Mouse (Mus musculus): ENCODE data around the gene Dact2. TPM values are rescaled to one million over a fixed set of nuclear protein-coding genes. Genes with fewer than 3 reads are reported as not detected.
A peak's percentile ranks its signal among the peaks of the same experiment; 100 is the strongest.

The Dact2 gene
- polyA plus RNA-seq, 1 experiment = 1.6 TPM

GRCm38 (mm10) chr17:14244195-14244965, 40.3 kb upstream of the Dact2 start:
- Histone ChIP-seq H3K36me3 (ENCODE audit: control insufficient read depth, insufficient read depth) (no peaks in the 10 kb centered on the region), H3K79me3 (ENCODE audit: low read depth) (no peaks in the 10 kb centered on the region), H3K79me2 (ENCODE audit: control insufficient read depth, insufficient read depth) (no peaks in the 10 kb centered on the region), H3ac (ENCODE audit: control insufficient read depth, insufficient read length, low read depth) (no peak overlapping the region), H3K4me3 (ENCODE audit: insufficient read depth, poor library complexity, severe bottlenecking) (no peak overlapping the region), H3K27me3 (ENCODE audit: control insufficient read depth, insufficient read depth, insufficient read length) (no peaks in the 10 kb centered on the region)
- TF ChIP-seq CEBPB (IDR thresholded peaks at IDR 0.05; ENCODE audit: low read depth) (no peak), MYOD1 (IDR thresholded peaks at IDR 0.05; ENCODE audit: control insufficient read depth, insufficient read length, low read depth) (no peak), USF1 (IDR thresholded peaks at IDR 0.05; ENCODE audit: low read depth) (no peak), MYOG (IDR thresholded peaks at IDR 0.05; ENCODE audit: control insufficient read depth, extremely low read depth, insufficient read length) (no peak), FOSL1 (IDR thresholded peaks at IDR 0.05; ENCODE audit: insufficient read depth, low read length, poor library complexity, severe bottlenecking) (no peak), CTCF (IDR thresholded peaks at IDR 0.05; ENCODE audit: control insufficient read depth, insufficient read depth, insufficient read length) (no peak), MAX (IDR thresholded peaks at IDR 0.05) (no peak)

- Histone ChIP-seq H3ac (ENCODE audit: control insufficient read depth, insufficient read length, low read depth) (no peak overlapping the region), H3K4me3 (ENCODE audit: insufficient read depth, poor library complexity, severe bottlenecking) (no peak overlapping the region), H3K27me3 (ENCODE audit: control insufficient read depth, insufficient read depth, insufficient read length) (no peaks in the 10 kb centered on the region), H3K79me3 (ENCODE audit: low read depth) (no peaks in the 10 kb centered on the region), H3K36me3 (ENCODE audit: control insufficient read depth, insufficient read depth) (no peaks in the 10 kb centered on the region), H3K79me2 (ENCODE audit: control insufficient read depth, insufficient read depth) (no peaks in the 10 kb centered on the region)
- TF ChIP-seq FOSL1 (IDR thresholded peaks at IDR 0.05; ENCODE audit: insufficient read depth, low read length, poor library complexity, severe bottlenecking) (peak; percentile 13), CTCF (IDR thresholded peaks at IDR 0.05; ENCODE audit: control insufficient read depth, insufficient read depth, insufficient read length) (no peak), MYOD1 (IDR thresholded peaks at IDR 0.05; ENCODE audit: control insufficient read depth, insufficient read length, low read depth) (peak; percentile 66)
These were observed 38.5 kb upstream of the Dact2 start for GRCm38 (mm10) chr17:14242634-14243033.

DNA sequence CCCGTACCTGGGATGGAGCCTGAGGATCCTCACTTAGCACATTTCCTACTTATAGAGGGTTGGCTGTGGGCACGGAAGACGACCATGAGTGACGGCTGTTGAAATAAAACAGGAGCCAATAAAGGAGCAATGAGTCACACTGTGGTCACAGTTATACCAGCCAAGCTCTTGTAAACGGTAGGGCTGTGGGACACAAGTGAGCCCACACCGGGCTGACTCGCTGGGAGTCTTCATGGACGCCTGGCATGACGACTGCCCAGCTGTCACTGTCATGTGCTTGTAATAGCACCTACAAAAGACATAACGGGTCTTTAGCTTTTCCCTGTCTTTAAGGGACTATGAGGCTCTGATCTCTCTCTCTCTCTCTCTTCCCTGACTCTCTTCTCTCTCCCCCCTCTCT, 35.9 kb upstream of the Dact2 start:
- Histone ChIP-seq H3K4me3 (ENCODE audit: insufficient read depth, poor library complexity, severe bottlenecking) (no peak overlapping the region), H3K36me3 (ENCODE audit: control insufficient read depth, insufficient read depth) (no peaks in the 10 kb centered on the region), H3ac (ENCODE audit: control insufficient read depth, insufficient read length, low read depth) (no peak overlapping the region), H3K27me3 (ENCODE audit: control insufficient read depth, insufficient read depth, insufficient read length) (no peaks in the 10 kb centered on the region), H3K79me2 (ENCODE audit: control insufficient read depth, insufficient read depth) (no peaks in the 10 kb centered on the region), H3K79me3 (ENCODE audit: low read depth) (no peaks in the 10 kb centered on the region)
- TF ChIP-seq MYOG (IDR thresholded peaks at IDR 0.05; ENCODE audit: control insufficient read depth, extremely low read depth, insufficient read length) (no peak), USF1 (IDR thresholded peaks at IDR 0.05; ENCODE audit: low read depth) (peak; percentile 38), MAX (IDR thresholded peaks at IDR 0.05) (peak; percentile 63), CEBPB (IDR thresholded peaks at IDR 0.05; ENCODE audit: low read depth) (no peak), CTCF (IDR thresholded peaks at IDR 0.05; ENCODE audit: control insufficient read depth, insufficient read depth, insufficient read length) (no peak), MYOD1 (IDR thresholded peaks at IDR 0.05; ENCODE audit: control insufficient read depth, insufficient read length, low read depth) (peak; percentile 95), FOSL1 (IDR thresholded peaks at IDR 0.05; ENCODE audit: insufficient read depth, low read length, poor library complexity, severe bottlenecking) (peak; percentile 34)

GRCm38 (mm10) chr17:14237134-14237533, 33.0 kb upstream of the Dact2 start:
- Histone ChIP-seq H3K4me3 (ENCODE audit: insufficient read depth, poor library complexity, severe bottlenecking) (no peak overlapping the region), H3K36me3 (ENCODE audit: control insufficient read depth, insufficient read depth) (no peaks in the 10 kb centered on the region), H3ac (ENCODE audit: control insufficient read depth, insufficient read length, low read depth) (no peak overlapping the region), H3K79me3 (ENCODE audit: low read depth) (no peaks in the 10 kb centered on the region), H3K79me2 (ENCODE audit: control insufficient read depth, insufficient read depth) (no peaks in the 10 kb centered on the region), H3K27me3 (ENCODE audit: control insufficient read depth, insufficient read depth, insufficient read length) (no peaks in the 10 kb centered on the region)
- no peak for TF ChIP-seq CEBPB (IDR thresholded peaks at IDR 0.05; ENCODE audit: low read depth)
- TF ChIP-seq MAX (IDR thresholded peaks at IDR 0.05) = no peak
- peak; percentile 9 for TF ChIP-seq MYOD1 (IDR thresholded peaks at IDR 0.05; ENCODE audit: control insufficient read depth, insufficient read length, low read depth)
- TF ChIP-seq FOSL1 (IDR thresholded peaks at IDR 0.05; ENCODE audit: insufficient read depth, low read length, poor library complexity, severe bottlenecking) = peak; percentile 5
- TF ChIP-seq USF1 (IDR thresholded peaks at IDR 0.05; ENCODE audit: low read depth) = no peak

DNA sequence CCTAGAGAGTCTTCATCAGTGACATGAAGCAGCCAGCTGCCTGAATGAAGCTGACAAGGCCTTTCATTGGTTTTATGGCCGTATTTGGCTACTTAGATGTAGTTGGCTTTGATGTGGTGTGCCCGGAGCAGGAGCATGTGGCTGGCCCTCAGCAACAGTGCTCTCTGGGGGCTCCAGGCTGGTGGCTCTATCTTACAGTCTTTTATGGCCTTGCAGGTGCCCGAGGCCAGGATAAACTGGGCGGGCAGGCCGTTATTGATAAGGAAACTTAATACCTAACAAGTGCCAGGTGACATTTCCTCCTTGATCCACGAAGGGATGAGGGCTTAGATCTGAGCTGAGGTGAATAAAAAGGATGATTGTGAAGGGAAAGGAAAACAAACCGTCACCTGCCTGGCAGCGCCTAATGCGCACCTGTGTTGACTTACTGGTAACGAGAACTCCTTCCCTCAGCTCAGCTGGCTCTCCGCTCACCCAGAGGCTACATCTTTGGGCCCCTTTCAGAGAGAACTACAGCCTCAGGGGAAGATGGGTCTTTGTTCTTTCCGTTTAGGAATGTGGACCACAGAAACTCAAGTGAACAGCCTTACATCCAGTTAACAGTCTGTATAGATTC, 30.8 kb upstream of the Dact2 start:
- Histone ChIP-seq H3ac (ENCODE audit: control insufficient read depth, insufficient read length, low read depth) (no peak overlapping the region), H3K79me3 (ENCODE audit: low read depth) (no peaks in the 10 kb centered on the region), H3K27me3 (ENCODE audit: control insufficient read depth, insufficient read depth, insufficient read length) (no peaks in the 10 kb centered on the region), H3K36me3 (ENCODE audit: control insufficient read depth, insufficient read depth) (no peaks in the 10 kb centered on the region), H3K79me2 (ENCODE audit: control insufficient read depth, insufficient read depth) (no peaks in the 10 kb centered on the region), H3K4me3 (ENCODE audit: insufficient read depth, poor library complexity, severe bottlenecking) (no peak overlapping the region)
- no peak for TF ChIP-seq FOSL1 (IDR thresholded peaks at IDR 0.05; ENCODE audit: insufficient read depth, low read length, poor library complexity, severe bottlenecking)
- no peak for TF ChIP-seq MYOD1 (IDR thresholded peaks at IDR 0.05; ENCODE audit: control insufficient read depth, insufficient read length, low read depth)
- no peak for TF ChIP-seq CEBPB (IDR thresholded peaks at IDR 0.05; ENCODE audit: low read depth)
- TF ChIP-seq CTCF (IDR thresholded peaks at IDR 0.05; ENCODE audit: control insufficient read depth, insufficient read depth, insufficient read length) = no peak
- TF ChIP-seq USF1 (IDR thresholded peaks at IDR 0.05; ENCODE audit: low read depth) = no peak
- TF ChIP-seq MAX (IDR thresholded peaks at IDR 0.05) = no peak
- no peak for TF ChIP-seq MYOG (IDR thresholded peaks at IDR 0.05; ENCODE audit: control insufficient read depth, extremely low read depth, insufficient read length)

Data from C2C12 (cell line).